Mouse (Mus musculus) neural tube, postnatal 0 days (tissue): ENCODE data around the gene G0s2. TPM values are rescaled to one million over a fixed set of nuclear protein-coding genes. Genes with fewer than 3 reads are reported as not detected.

ENCODE experiments used
- polyA plus RNA-seq: library from polyadenylated mRNA; unstranded; fragments of >200 nt; fragmentation: Nextera tagmentation; extraction: Ambion mirVana; gene quantifications from 2 replicates; pipeline ENCODE4 v1.2.1, GENCODE M21; 2015

The G0s2 gene
- polyA plus RNA-seq = 13.9 and 16.1 TPM in 2 replicates

GRCm38 (mm10) chr1:193272916-193273601, at the start of gene G0s2:
TSS of gene G0s2 (minus strand) at chr1:193273217.

GRCm38 (mm10) chr1:193263955-193264598, 8.9 kb downstream of the G0s2 start, which contains the start of gene Hsd11b1:
TSS of gene Hsd11b1 (minus strand) at chr1:193264075.

Other genes with a start within 250 kb of the G0s2 start
- gene Syt14, start 237.4 kb downstream of the G0s2 start, polyA plus RNA-seq = 3.2 and 3.6 TPM in 2 replicates
- gene Diexf, start 142.9 kb downstream of the G0s2 start, polyA plus RNA-seq = 3.4 and 6.2 TPM in 2 replicates
- 0.64 and 0.65 TPM in 2 replicates for gene Irf6, start 120.1 kb downstream of the G0s2 start, polyA plus RNA-seq
- 8.3 and 8.4 TPM in 2 replicates for gene A130010J15Rik, start 105.2 kb downstream of the G0s2 start, polyA plus RNA-seq
- 1.9 and 2.5 TPM in 2 replicates for gene Traf3ip3, start 71.5 kb downstream of the G0s2 start, polyA plus RNA-seq
- gene Lamb3, start 65.5 kb downstream of the G0s2 start, polyA plus RNA-seq = 0.18 and 0.29 TPM in 2 replicates
- 1.2 and 1.5 TPM in 2 replicates for gene Hsd11b1, start 9.1 kb downstream of the G0s2 start, polyA plus RNA-seq
- 43.3 and 49.5 TPM in 2 replicates for gene Camk1g, start 97.1 kb upstream of the G0s2 start, polyA plus RNA-seq